Mouse (Mus musculus) kidney, postnatal 0 days (tissue): ENCODE measurements around the gene Gmcl1. TPM values are rescaled to one million over a fixed set of nuclear protein-coding genes. Genes with fewer than 3 reads are reported as not detected.

Experiments
- ATAC-seq: fragments of 200-750 bp; cut with Nextera tagmentation; replicated peaks from 2 replicates; pipeline ENCODE4 v1.8.0; 2017; ENCODE audit warnings: low read depth, moderate number of reproducible peaks, moderate TSS enrichment, moderate library complexity; ENCODE audit not compliant: low FRiP score
- DNase-seq: peaks from one replicate; pipeline ENCODE4 v3.0.0-alpha.2; 2016; ENCODE audit warnings: low spot score
- H3K27ac ChIP-seq: fragments of 300-500 bp; sonication (generic); 2 replicates; pipeline ENCODE4 v1.5.1; 2014; ENCODE audit warnings: mild to moderate bottlenecking
- H3K27me3 ChIP-seq: fragments of 300-500 bp; sonication (generic); 2 replicates; pipeline ENCODE4 v1.6.1; 2014; ENCODE audit warnings: low read length, mixed read lengths; ENCODE audit not compliant: insufficient read depth
- H3K36me3 ChIP-seq: fragments of 300-500 bp; sonication (generic); 2 replicates; pipeline ENCODE4 v1.6.1; 2014; ENCODE audit warnings: low read length, mixed read lengths; ENCODE audit not compliant: insufficient read depth
- H3K4me1 ChIP-seq: fragments of 300-500 bp; sonication (generic); replicated peaks from 2 replicates; pipeline ENCODE4 v1.6.1; 2014; ENCODE audit warnings: antibody characterized with exemption, low read length, mixed read lengths; ENCODE audit not compliant: insufficient read depth
- H3K4me2 ChIP-seq: fragments of 300-500 bp; sonication (generic); 2 replicates; pipeline ENCODE4 v1.6.1; 2014; ENCODE audit warnings: mild to moderate bottlenecking, low read length, moderate library complexity, mixed read lengths
- H3K4me3 ChIP-seq: fragments of 300-500 bp; sonication (generic); replicated peaks from 2 replicates; pipeline ENCODE4 v1.5.1; 2014; ENCODE audit warnings: low read depth, low read length
- H3K9ac ChIP-seq: fragments of 300-500 bp; sonication (generic); 2 replicates; pipeline ENCODE4 v1.6.1; 2014; ENCODE audit warnings: low read depth, low read length
- H3K9me3 ChIP-seq: fragments of 300-500 bp; sonication (generic); replicated peaks from 2 replicates; pipeline ENCODE4 v1.6.1; 2016; ENCODE audit warnings: low read length, inconsistent platforms, mixed read lengths
- CTCF ChIP-seq: IDR thresholded peaks from 2 replicates; pipeline ENCODE4 v1.5.1; 2016; ENCODE audit warnings: antibody characterized with exemption, low read depth, mild to moderate bottlenecking, moderate library complexity
- WGBS: fragments of 180-500 bp; shearing (Covaris S2); extraction: QIAGEN DNeasy Blood & Tissue Kit; methylation state at CpG from one replicate; pipeline ENCODE4 v1.1.7; 2014; 5-methylcytosine and 5-hydroxymethylcytosine counted together
- polyA plus RNA-seq: library from polyadenylated mRNA; unstranded; fragments of >200 nt; fragmentation: Nextera tagmentation; extraction: Ambion mirVana; gene quantifications from 2 replicates; pipeline ENCODE4 v1.2.1, GENCODE M21; 2015

The Gmcl1 gene
- polyA plus RNA-seq, 1 experiment from 2014 or later: 28.4 TPM

- peak overlapping the region; percentile 96 for H3K4me3 ChIP-seq
- H3K36me3 ChIP-seq: peaks cover 24% of the 10 kb centered on the region
- peak overlapping the region; percentile 90 for H3K9ac ChIP-seq
- H3K9me3 ChIP-seq: no peaks in the 10 kb centered on the region
- peaks cover 11% of the 10 kb centered on the region; the same call in 1 of the 2 replicates for H3K4me1 ChIP-seq
- no peak for TF ChIP-seq CTCF
- DNase-seq: peak; percentile 100
- under 1% methylated on average over 35 of the region's 37 CpGs for WGBS
- ATAC-seq: peak; percentile 100
- peak overlapping the region; percentile 67 for H3K27ac ChIP-seq
- H3K27me3 ChIP-seq: no peaks in the 10 kb centered on the region
- H3K4me2 ChIP-seq: peak overlapping the region; percentile 90
Measured at GRCm38 (mm10) chr6:86669240-86669727, 63.9 kb downstream of the Gmcl1 start.

GRCm38 (mm10) chr6:86668580-86669239 lies 64.5 kb downstream of the Gmcl1 start, which contains the start of gene Mxd1:
TSS of gene Mxd1 (minus strand) at chr6:86669161.
- peak within 1 kb of the TSS; percentile 90 for H3K9ac ChIP-seq
- H3K36me3 ChIP-seq: peaks cover 20% of the 10 kb centered on the region
- H3K4me2 ChIP-seq: peak within 1 kb of the TSS; percentile 90
- DNase-seq (no peak), ATAC-seq (no peak)
- peaks cover 11% of the 10 kb centered on the region; the same call in 1 of the 2 replicates for H3K4me1 ChIP-seq
- WGBS: under 1% methylated on average over 46 of the region's 76 CpGs
- peak within 1 kb of the TSS; percentile 67 for H3K27ac ChIP-seq
- H3K27me3 ChIP-seq: no peaks in the 10 kb centered on the region
- no peak for TF ChIP-seq CTCF
- no peaks in the 10 kb centered on the region for H3K9me3 ChIP-seq
- peak within 1 kb of the TSS; percentile 96 for H3K4me3 ChIP-seq

GRCm38 (mm10) chr6:86667061-86667460 lies 66.1 kb downstream of the Gmcl1 start:
- ATAC-seq: no peak
- no peak overlapping the region for H3K9ac ChIP-seq
- peaks cover 11% of the 10 kb centered on the region; the same call in 1 of the 2 replicates for H3K4me1 ChIP-seq

GRCm38 (mm10) chr6:86665560-86666307 lies 67.4 kb downstream of the Gmcl1 start:
- WGBS: 57% methylated on average over 17 of the region's 17 CpGs
- no peaks in the 10 kb centered on the region for H3K27me3 ChIP-seq
- ATAC-seq: no peak
- TF ChIP-seq CTCF: no peak
- H3K4me1 ChIP-seq: peaks cover 11% of the 10 kb centered on the region; the same call in 1 of the 2 replicates
- H3K9me3 ChIP-seq: no peaks in the 10 kb centered on the region
- no peak overlapping the region for H3K9ac ChIP-seq
- H3K36me3 ChIP-seq: peaks cover 12% of the 10 kb centered on the region
- H3K27ac ChIP-seq: no peak overlapping the region
- H3K4me2 ChIP-seq: peak overlapping the region; percentile 7; the same call in 1 of the 2 replicates
- DNase-seq: no peak
- no peak overlapping the region for H3K4me3 ChIP-seq

More at GRCm38 (mm10) chr6:86667061-86667460, 66.1 kb downstream of the Gmcl1 start:
- no peak overlapping the region for H3K4me2 ChIP-seq
- no peak overlapping the region for H3K4me3 ChIP-seq
- no peak overlapping the region for H3K27ac ChIP-seq
- no peaks in the 10 kb centered on the region for H3K9me3 ChIP-seq
- no peaks in the 10 kb centered on the region for H3K27me3 ChIP-seq
- no peak for DNase-seq
- peaks cover 16% of the 10 kb centered on the region for H3K36me3 ChIP-seq
- TF ChIP-seq CTCF: no peak
- 88% methylated on average over 10 of the region's 10 CpGs for WGBS

- Histone ChIP-seq H3K4me1 (peaks cover 11% of the 10 kb centered on the region; the same call in 1 of the 2 replicates), H3K27ac (no peak overlapping the region), H3K4me3 (no peak overlapping the region), H3K4me2 (no peak overlapping the region), H3K27me3 (no peaks in the 10 kb centered on the region), H3K36me3 (peaks cover 12% of the 10 kb centered on the region), H3K9ac (no peak overlapping the region), H3K9me3 (no peaks in the 10 kb centered on the region)
- DNase-seq (no peak), ATAC-seq (no peak)
- no peak for TF ChIP-seq CTCF
- WGBS: 80% methylated on average over 5 of the region's 5 CpGs
Measured at GRCm38 (mm10) chr6:86665076-86665475, 68.1 kb downstream of the Gmcl1 start.

GRCm38 (mm10) chr6:86660161-86660877 lies 72.9 kb downstream of the Gmcl1 start:
- no peak overlapping the region for H3K27ac ChIP-seq
- no peak overlapping the region for H3K4me3 ChIP-seq
- peaks cover 18% of the 10 kb centered on the region; the same call in 1 of the 2 replicates for H3K36me3 ChIP-seq
- H3K27me3 ChIP-seq: no peaks in the 10 kb centered on the region
- no peak overlapping the region for H3K4me2 ChIP-seq
- DNase-seq (no peak), ATAC-seq (no peak)
- no peaks in the 10 kb centered on the region for H3K4me1 ChIP-seq
- no peak overlapping the region for H3K9ac ChIP-seq
- WGBS: 64% methylated on average over 9 of the region's 9 CpGs
- TF ChIP-seq CTCF: no peak
- no peaks in the 10 kb centered on the region for H3K9me3 ChIP-seq
